Mouse (Mus musculus) neural tube, embryonic 12.5 days (tissue): ENCODE measurements around the gene Mtrex. TPM values are rescaled to one million over a fixed set of nuclear protein-coding genes. Genes with fewer than 3 reads are reported as not detected.

Experiments used
- ATAC-seq: fragments of 200-750 bp; cut with Nextera tagmentation; 2 replicates; pipeline ENCODE4 v1.8.0; 2017; ENCODE audit warnings: low read depth, mild to moderate bottlenecking, moderate TSS enrichment, moderate library complexity; ENCODE audit not compliant: low FRiP score
- H3K27ac ChIP-seq: fragments of 300-500 bp; sonication (generic); 2 replicates; pipeline ENCODE4 v1.5.1; 2016
- H3K27me3 ChIP-seq: fragments of 300-500 bp; sonication (generic); replicated peaks from 2 replicates; pipeline ENCODE4 v1.6.1; 2016; ENCODE audit warnings: mild to moderate bottlenecking
- H3K36me3 ChIP-seq: fragments of 300-500 bp; sonication (generic); 2 replicates; pipeline ENCODE4 v1.6.1; 2016; ENCODE audit warnings: mild to moderate bottlenecking
- H3K4me1 ChIP-seq: fragments of 300-500 bp; sonication (generic); 2 replicates; pipeline ENCODE4 v1.6.1; 2016
- H3K4me2 ChIP-seq: fragments of 300-500 bp; sonication (generic); replicated peaks from 2 replicates; pipeline ENCODE4 v1.6.1; 2016; ENCODE audit warnings: mild to moderate bottlenecking
- H3K4me3 ChIP-seq: fragments of 300-500 bp; sonication (generic); 2 replicates; pipeline ENCODE4 v1.5.1; 2016
- H3K9ac ChIP-seq: fragments of 300-500 bp; sonication (generic); 2 replicates; pipeline ENCODE4 v1.6.1; 2016; ENCODE audit warnings: mild to moderate bottlenecking
- H3K9me3 ChIP-seq: fragments of 300-500 bp; sonication (generic); 2 replicates; pipeline ENCODE4 v1.6.1; 2016; ENCODE audit warnings: mild to moderate bottlenecking
- WGBS: fragments of 180-500 bp; shearing (Covaris S2); methylation state at CpG from one replicate; pipeline ENCODE4 v1.1.7; 2016; 5-methylcytosine and 5-hydroxymethylcytosine counted together
- polyA plus RNA-seq: library from polyadenylated mRNA; unstranded; fragments of >200 nt; fragmentation: Nextera tagmentation; extraction: Ambion mirVana; gene quantifications from 2 replicates; pipeline ENCODE4 v1.2.1, GENCODE M21; 2016

Mtrex gene
- polyA plus RNA-seq, 1 experiment from 2014 or later: 88.9 TPM

- WGBS: 74% methylated on average over 4 of the region's 4 CpGs
- Histone ChIP-seq H3K4me2 (peak overlapping the region; percentile 71), H3K27ac (no peak overlapping the region), H3K9ac (peak overlapping the region; percentile 71; the same call in 1 of the 2 replicates), H3K4me1 (peaks cover 11% of the 10 kb centered on the region), H3K36me3 (0 out of 2 replicates have a peak, but pooled peaks cover 2% of the 10 kb centered on the region), H3K27me3 (no peaks in the 10 kb centered on the region), H3K9me3 (no peaks in the 10 kb centered on the region), H3K4me3 (peak overlapping the region; percentile 63)
- ATAC-seq: no peak
Measured at GRCm38 (mm10) chr13:112925976-112926375, 1.2 kb downstream of the Mtrex start.

- H3K9ac ChIP-seq: no peak overlapping the region
- no peak overlapping the region for H3K4me3 ChIP-seq
- WGBS: 78% methylated on average over 6 of the region's 6 CpGs
- H3K36me3 ChIP-seq: peaks cover under 1% of the 10 kb centered on the region; the same call in 1 of the 2 replicates
- ATAC-seq: no peak
- no peaks in the 10 kb centered on the region for H3K9me3 ChIP-seq
- peaks cover 11% of the 10 kb centered on the region for H3K4me1 ChIP-seq
- no peak overlapping the region for H3K27ac ChIP-seq
- no peaks in the 10 kb centered on the region for H3K27me3 ChIP-seq
- H3K4me2 ChIP-seq: no peak overlapping the region; the same call in 1 of the 2 replicates
Measured at GRCm38 (mm10) chr13:112925266-112925665, 1.9 kb downstream of the Mtrex start.

- Histone ChIP-seq H3K27me3 (no peaks in the 10 kb centered on the region), H3K36me3 (peaks cover 21% of the 10 kb centered on the region), H3K27ac (no peak overlapping the region), H3K4me2 (no peak overlapping the region), H3K9me3 (no peaks in the 10 kb centered on the region), H3K4me3 (no peak overlapping the region), H3K9ac (no peak overlapping the region), H3K4me1 (peaks cover 2% of the 10 kb centered on the region)
- WGBS: 91% methylated on average over 3 of the region's 3 CpGs
- ATAC-seq: no peak
Measured at GRCm38 (mm10) chr13:112920906-112921305, 6.3 kb downstream of the Mtrex start.

- Histone ChIP-seq H3K4me1 (no peaks in the 10 kb centered on the region), H3K27me3 (no peaks in the 10 kb centered on the region), H3K36me3 (peaks cover 24% of the 10 kb centered on the region), H3K4me3 (no peak overlapping the region), H3K4me2 (no peak overlapping the region), H3K9me3 (no peaks in the 10 kb centered on the region), H3K27ac (no peak overlapping the region), H3K9ac (no peak overlapping the region)
- ATAC-seq: no peak
- 84% methylated on average over 4 of the region's 4 CpGs for WGBS
Measured at GRCm38 (mm10) chr13:112919141-112919865, 7.9 kb downstream of the Mtrex start.

- Histone ChIP-seq H3K36me3 (peaks cover 25% of the 10 kb centered on the region), H3K9ac (no peak overlapping the region)
- WGBS: 90% methylated on average over 4 of the region's 4 CpGs
Measured at GRCm38 (mm10) chr13:112910434-112910833, 16.8 kb downstream of the Mtrex start.

GRCm38 (mm10) chr13:112909663-112910062, 17.5 kb downstream of the Mtrex start:
- no peak overlapping the region for H3K9ac ChIP-seq
- no peaks in the 10 kb centered on the region for H3K9me3 ChIP-seq
- no peak overlapping the region for H3K27ac ChIP-seq
- no peak overlapping the region for H3K4me3 ChIP-seq
- peaks cover 28% of the 10 kb centered on the region for H3K36me3 ChIP-seq
- H3K27me3 ChIP-seq: no peaks in the 10 kb centered on the region
- 73% methylated on average over 4 of the region's 4 CpGs for WGBS
- no peak overlapping the region for H3K4me2 ChIP-seq
- no peak for ATAC-seq
- H3K4me1 ChIP-seq: no peaks in the 10 kb centered on the region

More at GRCm38 (mm10) chr13:112910434-112910833, 16.8 kb downstream of the Mtrex start:
- Histone ChIP-seq H3K27me3 (no peaks in the 10 kb centered on the region), H3K27ac (no peak overlapping the region), H3K9me3 (no peaks in the 10 kb centered on the region), H3K4me3 (no peak overlapping the region), H3K4me2 (no peak overlapping the region), H3K4me1 (no peaks in the 10 kb centered on the region)
- ATAC-seq: no peak

- 88% methylated on average over 3 of the region's 3 CpGs for WGBS
- no peak overlapping the region for H3K27ac ChIP-seq
- H3K4me3 ChIP-seq: no peak overlapping the region
- H3K36me3 ChIP-seq: peaks cover 57% of the 10 kb centered on the region
- H3K27me3 ChIP-seq: no peaks in the 10 kb centered on the region
- H3K4me1 ChIP-seq: no peaks in the 10 kb centered on the region
- no peak for ATAC-seq
- H3K4me2 ChIP-seq: no peak overlapping the region
- H3K9me3 ChIP-seq: no peaks in the 10 kb centered on the region
- no peak overlapping the region for H3K9ac ChIP-seq
Measured at GRCm38 (mm10) chr13:112902176-112902575, 25.0 kb downstream of the Mtrex start.

GRCm38 (mm10) chr13:112887234-112887633, 40.0 kb downstream of the Mtrex start:
- no peak overlapping the region for H3K9ac ChIP-seq
- no peak overlapping the region for H3K27ac ChIP-seq
- no peak overlapping the region for H3K4me3 ChIP-seq
- ATAC-seq: no peak
- H3K4me1 ChIP-seq: no peaks in the 10 kb centered on the region
- H3K4me2 ChIP-seq: no peak overlapping the region
- no peaks in the 10 kb centered on the region for H3K27me3 ChIP-seq
- WGBS: 94% methylated on average over 12 of the region's 12 CpGs
- peaks cover 71% of the 10 kb centered on the region for H3K36me3 ChIP-seq
- H3K9me3 ChIP-seq: no peaks in the 10 kb centered on the region

GRCm38 (mm10) chr13:112871500-112872266, 55.5 kb downstream of the Mtrex start:
- no peak for ATAC-seq
- H3K4me2 ChIP-seq: no peak overlapping the region
- no peak overlapping the region for H3K4me3 ChIP-seq
- H3K27me3 ChIP-seq: no peaks in the 10 kb centered on the region
- WGBS: 84% methylated on average over 17 of the region's 17 CpGs
- H3K9me3 ChIP-seq: no peaks in the 10 kb centered on the region
- no peak overlapping the region for H3K9ac ChIP-seq
- no peak overlapping the region for H3K27ac ChIP-seq
- peaks cover 74% of the 10 kb centered on the region for H3K36me3 ChIP-seq
- H3K4me1 ChIP-seq: no peaks in the 10 kb centered on the region

- Histone ChIP-seq H3K27ac (no peak overlapping the region), H3K4me1 (no peaks in the 10 kb centered on the region), H3K4me3 (no peak overlapping the region), H3K4me2 (no peak overlapping the region), H3K27me3 (no peaks in the 10 kb centered on the region), H3K36me3 (peaks cover 81% of the 10 kb centered on the region), H3K9me3 (no peaks in the 10 kb centered on the region), H3K9ac (no peak overlapping the region)
- ATAC-seq: no peak
- WGBS: 89% methylated on average over 11 of the region's 11 CpGs
Measured at GRCm38 (mm10) chr13:112870039-112870690, 57.0 kb downstream of the Mtrex start.

- WGBS: 95% methylated on average over 8 of the region's 8 CpGs
- ATAC-seq: no peak
- H3K4me1 ChIP-seq: no peaks in the 10 kb centered on the region
- no peak overlapping the region for H3K4me2 ChIP-seq
- no peak overlapping the region for H3K4me3 ChIP-seq
- no peaks in the 10 kb centered on the region for H3K27me3 ChIP-seq
- H3K9me3 ChIP-seq: no peaks in the 10 kb centered on the region
- peaks cover 86% of the 10 kb centered on the region for H3K36me3 ChIP-seq
- no peak overlapping the region for H3K27ac ChIP-seq
- H3K9ac ChIP-seq: no peak overlapping the region
Measured at GRCm38 (mm10) chr13:112867381-112867780, 59.8 kb downstream of the Mtrex start.

GRCm38 (mm10) chr13:112866782-112867181, 60.4 kb downstream of the Mtrex start:
- H3K4me1 ChIP-seq: no peaks in the 10 kb centered on the region
- ATAC-seq: no peak
- WGBS: 91% methylated on average over 7 of the region's 7 CpGs
- no peak overlapping the region for H3K4me2 ChIP-seq
- no peaks in the 10 kb centered on the region for H3K9me3 ChIP-seq
- H3K9ac ChIP-seq: no peak overlapping the region
- peaks cover 80% of the 10 kb centered on the region for H3K36me3 ChIP-seq
- no peaks in the 10 kb centered on the region for H3K27me3 ChIP-seq
- no peak overlapping the region for H3K27ac ChIP-seq
- H3K4me3 ChIP-seq: no peak overlapping the region
